Mouse (Mus musculus): ENCODE measurements around the gene Nrg3.

GRCm38 (mm10) chr14:38774811-38775210 is 698.1 kb downstream of the Nrg3 start:
- TF ChIP-seq POLR2A (IDR thresholded peaks at IDR 0.05; ENCODE audit: borderline replicate concordance, low read depth, low read length): no peak
- TF ChIP-seq CTCF (IDR thresholded peaks at IDR 0.05; ENCODE audit: low read depth, low read length): no peak

Data from bone marrow macrophage, adult 2 months (primary cell).